ENCODE assay signal across 11 mouse cellular contexts in the genomic region with DNA sequence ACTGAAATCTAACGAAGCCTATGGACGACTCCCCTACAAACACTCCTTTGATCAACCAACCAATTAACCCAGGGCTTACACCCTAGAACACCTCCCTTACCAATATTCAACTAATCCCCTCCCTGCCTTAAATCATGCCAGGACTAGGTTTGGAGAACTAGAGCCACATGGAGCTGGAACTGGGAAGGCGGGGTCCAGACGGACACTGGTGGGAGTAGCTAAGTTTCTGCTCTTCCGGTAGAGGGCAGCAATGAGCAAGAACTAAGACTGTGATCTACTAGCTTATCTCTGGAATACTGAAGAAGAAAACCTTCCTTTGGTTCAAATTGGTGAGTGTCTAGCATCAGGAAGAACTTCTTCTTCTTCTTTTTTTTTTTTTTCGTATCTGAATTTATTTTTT. TPM values are rescaled to one million over a fixed set of nuclear protein-coding genes. Genes with fewer than 3 reads are reported as not detected.
DNase-seq lines count a peak whose midpoint lies in the region; TF ChIP-seq lines count a peak whose summit lies in the region.
"Had no signal": no experiment of that assay in that cellular context is flagged by ENCODE, and none has a peak within 500 bp of the region (broad histone marks: within the 10 kb centered on the region; RNA-seq: fewer than 3 reads in every experiment).

No protein-coding gene starts in this region.

- 55% methylated on average over 6 of the region's 6 CpGs for WGBS in heart, adult 2 months
- 54% methylated on average over 6 of the region's 6 CpGs for WGBS in embryonic facial prominence, embryonic 10.5 days

- no peak overlapping the region for H3K9ac ChIP-seq in heart, adult 2 months (ENCODE audit: low read depth, low read length)
- H3K9ac ChIP-seq: liver, embryonic 13.5 days had no signal

- DNase-seq in heart, adult 2 months: no peak
- no peak for DNase-seq in heart, postnatal 14 days
- peak; percentile 38 for DNase-seq in CD4-positive helper T cell, adult 2 months (ENCODE audit: low read depth, low spot score)
- peak; percentile 59 for DNase-seq in brain, adult 2 months (ENCODE audit: low read depth, low spot score)
- peak; percentile 38 for DNase-seq in lung, postnatal 10 days
- DNase-seq in embryonic facial prominence, embryonic 10.5 days (ENCODE audit: low spot score): no peak
- DNase-seq in urinary bladder, postnatal 10 days (ENCODE audit: low spot score): no peak
- no peak for DNase-seq in spleen, postnatal 14 days (ENCODE audit: low spot score in 2 of 2)
- DNase-seq: liver, embryonic 13.5 days had no signal

- intact Hi-C loops in heart, adult 2 months (cut with DNase I): loop anchor here (5.0 kb wide), 1 partner anchor 254 kb away; no protein-coding TSS in a partner anchor
- intact Hi-C loops in heart, postnatal 14 days (cut with DNase I): no loop called here

- H3K9me3 ChIP-seq in embryonic facial prominence, embryonic 10.5 days: no peaks in the 10 kb centered on the region
- H3K9me3 ChIP-seq: forebrain, embryonic 10.5 days; hindbrain, embryonic 10.5 days; liver, embryonic 13.5 days had no signal

- H3K27me3 ChIP-seq in heart, adult 2 months (ENCODE audit: control insufficient read depth, insufficient read depth, low read length): no peaks in the 10 kb centered on the region
- no peaks in the 10 kb centered on the region for H3K27me3 ChIP-seq in embryonic facial prominence, embryonic 10.5 days (replicated peaks; ENCODE audit: low read depth, poor library complexity, severe bottlenecking)
- H3K27me3 ChIP-seq: liver, embryonic 13.5 days had no signal

- TF ChIP-seq CTCF in heart, adult 2 months (IDR thresholded peaks at IDR 0.05): peak; percentile 70

- TF ChIP-seq POLR2A in heart, adult 2 months (IDR thresholded peaks at IDR 0.05; ENCODE audit: insufficient read depth, low read depth, low read length): no peak

- H3K36me3 ChIP-seq in heart, adult 2 months (ENCODE audit: control insufficient read depth, insufficient read depth, low read length): no peaks in the 10 kb centered on the region
- H3K36me3 ChIP-seq in embryonic facial prominence, embryonic 10.5 days (replicated peaks): no peaks in the 10 kb centered on the region
- H3K36me3 ChIP-seq: forebrain, embryonic 10.5 days; hindbrain, embryonic 10.5 days; liver, embryonic 13.5 days had no signal

- H3K27ac ChIP-seq in heart, adult 2 months: no peak overlapping the region
- no peak overlapping the region for H3K27ac ChIP-seq in embryonic facial prominence, embryonic 10.5 days (replicated peaks)
- H3K27ac ChIP-seq: forebrain, embryonic 10.5 days; hindbrain, embryonic 10.5 days; liver, embryonic 13.5 days had no signal

- no peak for TF ChIP-seq EP300 in heart, adult 2 months (IDR thresholded peaks at IDR 0.05; ENCODE audit: insufficient read depth, low read depth, low read length)

- H3K4me1 ChIP-seq in heart, adult 2 months (ENCODE audit: control insufficient read depth, insufficient read depth, low read length): peaks cover 3% of the 10 kb centered on the region; the same call in 1 of the 2 replicates
- peaks cover 15% of the 10 kb centered on the region for H3K4me1 ChIP-seq in embryonic facial prominence, embryonic 10.5 days

- no peaks in the 10 kb centered on the region for H3K79me2 ChIP-seq in heart, adult 2 months (replicated peaks; ENCODE audit: control insufficient read depth, insufficient read depth, low read length)

- no peak overlapping the region for H3K4me3 ChIP-seq in heart, adult 2 months
- no peak overlapping the region for H3K4me3 ChIP-seq in embryonic facial prominence, embryonic 10.5 days
- H3K4me3 ChIP-seq: forebrain, embryonic 10.5 days; hindbrain, embryonic 10.5 days; liver, embryonic 13.5 days had no signal

RNA-seq across cellular contexts. Expression of gene Adpgk, which starts 25.0 kb away (rescaled TPM):
- total RNA-seq in heart, adult 2 months (2021): 1 to 10 TPM; 7.7 to 7.8 TPM
- 6.6 and 8.1 TPM in 2 replicates for polyA plus RNA-seq in heart, adult 2 months (2012; rRNA removed)
- total RNA-seq in heart, postnatal 14 days (2021): 1 to 10 TPM; 9.5 to 9.8 TPM
- 45.0 and 46.5 TPM in 2 replicates for polyA plus RNA-seq in embryonic facial prominence, embryonic 10.5 days (2016; fragmentation: Nextera tagmentation; extraction: Ambion mirVana)

Comparison
In these comparisons a context has a peak if more than half of its experiments do, and no peak if none do; other contexts are left out.
1. DNase-seq: peak in CD4-positive helper T cell, adult 2 months (single experiment), brain, adult 2 months (single experiment) and lung, postnatal 10 days (single experiment); none in heart, adult 2 months (0 of 2), heart, postnatal 14 days (0 of 2), embryonic facial prominence, embryonic 10.5 days (single experiment), urinary bladder, postnatal 10 days (single experiment) and spleen, postnatal 14 days (0 of 2).